Mouse (Mus musculus): ENCODE results near the gene Ndufv2. TPM values are rescaled to one million over a fixed set of nuclear protein-coding genes. Genes with fewer than 3 reads are reported as not detected.
"Not testable (repeated sequence)": the region's sequence is repeated elsewhere in the genome, so short reads cannot be mapped to it uniquely, and the experiment has no call there.

The Ndufv2 gene
- polyA plus RNA-seq, 1 experiment from 2014 or later: 357 TPM

DNA sequence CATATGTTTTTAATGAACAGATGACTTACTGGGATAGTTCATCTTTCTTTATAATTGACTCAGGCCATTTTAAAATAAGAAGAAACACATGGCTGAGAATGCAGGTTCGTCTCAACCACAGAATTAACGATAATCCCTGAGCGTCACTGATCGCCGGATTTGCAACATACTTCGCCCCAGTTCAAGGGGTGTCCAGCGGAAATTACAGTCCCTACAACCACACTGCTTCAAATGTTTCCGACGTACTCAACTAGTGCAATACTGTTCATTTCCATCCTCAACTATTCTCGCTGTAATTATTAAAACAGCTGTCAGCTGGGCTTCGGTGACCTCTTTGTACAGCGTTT is 25.6 kb downstream of the Ndufv2 start:
- WGBS: 3% methylated on average over 12 of the region's 12 CpGs
- H3K9ac ChIP-seq (ENCODE audit: low read depth, low read length): peak overlapping the region; percentile 88
- peak overlapping the region; percentile 95 for H3K27ac ChIP-seq (ENCODE audit: low read length)
- peaks cover 25% of the 10 kb centered on the region for H3K4me1 ChIP-seq (ENCODE audit: control insufficient read depth, insufficient read depth, low read length)
- no peak for ATAC-seq
- H3K27me3 ChIP-seq (ENCODE audit: control insufficient read depth, insufficient read depth, low read depth, low read length): no peaks in the 10 kb centered on the region
- peak overlapping the region; percentile 91 for H3K4me3 ChIP-seq (ENCODE audit: low read depth, low read length)
- peaks cover 10% of the 10 kb centered on the region for H3K36me3 ChIP-seq (ENCODE audit: control insufficient read depth, insufficient read depth, low read length)
- H3K4me2 ChIP-seq (ENCODE audit: low read length): peak overlapping the region; percentile 65
- H3K9me3 ChIP-seq (replicated peaks; ENCODE audit: control insufficient read depth, low read length, poor library complexity, severe bottlenecking): no peaks in the 10 kb centered on the region

DNA sequence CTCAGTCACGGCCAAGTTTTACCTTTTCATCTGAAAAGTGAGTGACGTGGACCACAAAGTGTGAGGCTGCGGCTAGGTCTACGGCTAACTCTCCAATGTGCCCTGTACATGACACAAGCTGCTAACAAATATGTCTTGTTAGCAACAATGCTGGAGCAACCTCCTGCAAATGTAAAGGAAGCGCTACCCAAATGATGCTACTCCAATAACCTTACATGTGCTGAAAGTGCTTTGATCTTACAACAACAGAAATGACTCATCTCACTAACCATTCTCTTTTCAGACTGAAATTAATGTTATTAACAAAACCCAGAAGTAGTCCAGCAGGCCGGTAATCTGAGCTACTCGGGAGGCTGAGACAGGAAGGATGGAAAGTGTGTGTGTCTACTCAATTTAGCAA is 27.4 kb downstream of the Ndufv2 start:
- no peak overlapping the region for H3K4me2 ChIP-seq (ENCODE audit: low read length)
- no peak overlapping the region for H3K27ac ChIP-seq (ENCODE audit: low read length)
- H3K9me3 ChIP-seq (replicated peaks; ENCODE audit: control insufficient read depth, low read length, poor library complexity, severe bottlenecking): no peaks in the 10 kb centered on the region
- 88% methylated on average over 7 of the region's 7 CpGs for WGBS
- H3K9ac ChIP-seq (ENCODE audit: low read depth, low read length): no peak overlapping the region
- H3K36me3 ChIP-seq (ENCODE audit: control insufficient read depth, insufficient read depth, low read length): no peaks in the 10 kb centered on the region
- ATAC-seq: no peak
- H3K4me3 ChIP-seq (ENCODE audit: low read depth, low read length): no peak overlapping the region
- peaks cover 25% of the 10 kb centered on the region for H3K4me1 ChIP-seq (ENCODE audit: control insufficient read depth, insufficient read depth, low read length)
- no peaks in the 10 kb centered on the region for H3K27me3 ChIP-seq (ENCODE audit: control insufficient read depth, insufficient read depth, low read depth, low read length)

DNA sequence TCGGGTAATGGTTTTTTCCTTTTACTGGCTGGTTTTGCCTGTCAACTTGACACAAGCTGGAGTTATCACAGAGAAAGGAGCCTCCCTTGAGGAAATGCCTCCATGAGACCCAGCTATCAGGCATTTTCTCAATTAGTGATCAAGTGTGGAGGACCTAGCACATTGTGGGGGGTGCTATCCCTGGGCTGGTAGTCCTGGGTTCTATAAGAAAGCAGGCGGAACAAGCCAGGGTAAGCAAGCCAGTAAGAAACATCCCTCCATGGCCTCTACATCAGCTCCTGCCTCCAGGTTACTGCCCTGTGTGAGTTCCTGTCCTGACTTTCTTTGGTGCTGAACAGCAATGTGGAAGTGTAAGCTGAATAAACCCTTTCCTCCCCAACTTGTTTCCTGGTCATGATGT is 32.3 kb downstream of the Ndufv2 start:
- not testable (repeated sequence) for H3K4me1 ChIP-seq (ENCODE audit: control insufficient read depth, insufficient read depth, low read length); H3K9ac ChIP-seq (ENCODE audit: low read depth, low read length); H3K4me2 ChIP-seq (ENCODE audit: low read length); ATAC-seq; H3K27ac ChIP-seq (ENCODE audit: low read length); H3K9me3 ChIP-seq (replicated peaks; ENCODE audit: control insufficient read depth, low read length, poor library complexity, severe bottlenecking); H3K27me3 ChIP-seq (ENCODE audit: control insufficient read depth, insufficient read depth, low read depth, low read length); H3K4me3 ChIP-seq (ENCODE audit: low read depth, low read length); H3K36me3 ChIP-seq (ENCODE audit: control insufficient read depth, insufficient read depth, low read length)
- 97% methylated on average over 2 of the region's 2 CpGs for WGBS

DNA sequence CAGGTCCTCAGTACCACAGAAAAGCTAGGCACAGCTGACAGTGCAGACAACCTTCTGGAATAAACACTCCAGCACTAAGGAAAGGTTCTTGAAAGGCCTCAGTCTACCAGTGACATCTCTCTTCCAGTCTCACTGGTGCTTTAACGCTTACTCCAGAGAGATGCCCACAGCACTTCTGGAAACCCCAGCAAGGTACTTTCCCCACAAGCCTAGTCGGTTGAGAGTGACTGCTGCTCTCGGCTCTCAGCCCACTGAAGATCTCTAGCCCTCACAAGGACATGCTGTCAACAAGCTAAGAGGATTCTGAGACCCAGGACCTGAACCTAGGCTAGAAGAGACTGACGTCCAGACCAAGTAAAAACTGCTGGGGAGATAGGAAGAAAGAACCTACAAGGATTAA is 36.2 kb downstream of the Ndufv2 start:
- H3K4me1 ChIP-seq (ENCODE audit: control insufficient read depth, insufficient read depth, low read length): no peaks in the 10 kb centered on the region
- H3K9ac ChIP-seq (ENCODE audit: low read depth, low read length): no peak overlapping the region
- 87% methylated on average over 4 of the region's 4 CpGs for WGBS
- H3K4me2 ChIP-seq (ENCODE audit: low read length): no peak overlapping the region
- H3K4me3 ChIP-seq (ENCODE audit: low read depth, low read length): no peak overlapping the region
- H3K27me3 ChIP-seq (ENCODE audit: control insufficient read depth, insufficient read depth, low read depth, low read length): no peaks in the 10 kb centered on the region
- no peaks in the 10 kb centered on the region for H3K9me3 ChIP-seq (replicated peaks; ENCODE audit: control insufficient read depth, low read length, poor library complexity, severe bottlenecking)
- no peak for ATAC-seq
- no peaks in the 10 kb centered on the region for H3K36me3 ChIP-seq (ENCODE audit: control insufficient read depth, insufficient read depth, low read length)
- H3K27ac ChIP-seq (ENCODE audit: low read length): no peak overlapping the region

DNA sequence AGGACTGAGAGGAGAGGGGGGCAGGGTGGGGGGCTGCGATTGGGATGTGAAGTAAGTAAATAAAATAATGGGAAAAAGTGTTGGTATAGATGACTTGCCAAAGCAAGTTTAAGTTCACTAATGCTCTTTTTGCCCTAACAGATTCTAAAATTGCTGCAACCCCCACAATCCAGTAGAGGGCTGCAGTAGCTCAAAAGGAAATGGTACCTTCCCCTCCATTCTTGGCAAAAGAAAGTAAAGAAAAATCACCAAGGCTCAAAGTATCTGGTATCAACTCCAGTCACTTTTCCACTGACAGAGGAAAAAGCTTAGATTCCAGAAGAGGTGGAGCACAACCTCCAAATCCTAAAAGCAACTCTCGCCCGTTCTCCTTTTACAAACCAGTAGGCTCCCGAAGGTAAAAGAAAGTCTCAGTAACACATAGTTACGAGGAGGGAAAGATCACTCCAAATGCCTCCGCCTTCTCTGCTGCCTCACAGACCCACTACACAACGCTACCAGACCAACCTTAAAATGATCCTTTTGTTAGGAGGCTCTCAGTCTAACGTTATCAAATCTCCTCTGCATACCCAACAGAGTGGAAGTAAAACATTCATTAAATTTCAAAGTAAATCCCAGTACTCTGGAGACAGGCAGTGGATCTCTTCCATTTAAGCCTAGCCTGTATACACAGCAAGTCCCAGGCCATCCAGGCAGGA is 40.0 kb downstream of the Ndufv2 start:
- 58% methylated on average over 8 of the region's 8 CpGs for WGBS
- no peak overlapping the region for H3K4me3 ChIP-seq (ENCODE audit: low read depth, low read length)
- H3K27ac ChIP-seq (ENCODE audit: low read length): no peak overlapping the region
- no peak overlapping the region for H3K4me2 ChIP-seq (ENCODE audit: low read length)
- H3K9ac ChIP-seq (ENCODE audit: low read depth, low read length): no peak overlapping the region
- H3K36me3 ChIP-seq (ENCODE audit: control insufficient read depth, insufficient read depth, low read length): no peaks in the 10 kb centered on the region
- H3K4me1 ChIP-seq (ENCODE audit: control insufficient read depth, insufficient read depth, low read length): no peaks in the 10 kb centered on the region
- ATAC-seq: no peak
- H3K9me3 ChIP-seq (replicated peaks; ENCODE audit: control insufficient read depth, low read length, poor library complexity, severe bottlenecking): no peaks in the 10 kb centered on the region
- no peaks in the 10 kb centered on the region for H3K27me3 ChIP-seq (ENCODE audit: control insufficient read depth, insufficient read depth, low read depth, low read length)

DNA sequence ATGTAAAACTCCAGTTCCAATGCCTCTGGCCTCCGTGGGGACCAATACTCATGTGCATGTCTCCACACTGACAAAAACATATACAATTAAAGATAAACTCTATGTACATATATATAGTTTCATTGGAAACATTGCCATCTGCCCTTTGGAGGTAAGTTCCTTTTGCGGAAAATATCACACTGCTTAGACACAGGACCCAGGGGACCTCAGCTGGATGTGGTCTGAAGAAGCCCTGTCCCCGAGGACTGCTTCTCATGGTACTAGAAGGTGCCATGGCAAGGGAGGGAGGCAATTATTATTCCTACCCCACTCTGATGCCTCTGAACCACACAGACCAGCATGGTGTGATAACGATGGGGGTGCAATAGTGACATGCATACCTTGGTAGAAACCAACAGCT is 43.2 kb downstream of the Ndufv2 start:
- H3K27ac ChIP-seq (ENCODE audit: low read length): no peak overlapping the region
- ATAC-seq: no peak
- 88% methylated on average over 4 of the region's 4 CpGs for WGBS
- H3K9ac ChIP-seq (ENCODE audit: low read depth, low read length): no peak overlapping the region
- no peaks in the 10 kb centered on the region for H3K36me3 ChIP-seq (ENCODE audit: control insufficient read depth, insufficient read depth, low read length)
- no peak overlapping the region for H3K4me2 ChIP-seq (ENCODE audit: low read length)
- no peaks in the 10 kb centered on the region for H3K4me1 ChIP-seq (ENCODE audit: control insufficient read depth, insufficient read depth, low read length)
- H3K4me3 ChIP-seq (ENCODE audit: low read depth, low read length): no peak overlapping the region
- H3K9me3 ChIP-seq (replicated peaks; ENCODE audit: control insufficient read depth, low read length, poor library complexity, severe bottlenecking): no peaks in the 10 kb centered on the region
- H3K27me3 ChIP-seq (ENCODE audit: control insufficient read depth, insufficient read depth, low read depth, low read length): no peaks in the 10 kb centered on the region

DNA sequence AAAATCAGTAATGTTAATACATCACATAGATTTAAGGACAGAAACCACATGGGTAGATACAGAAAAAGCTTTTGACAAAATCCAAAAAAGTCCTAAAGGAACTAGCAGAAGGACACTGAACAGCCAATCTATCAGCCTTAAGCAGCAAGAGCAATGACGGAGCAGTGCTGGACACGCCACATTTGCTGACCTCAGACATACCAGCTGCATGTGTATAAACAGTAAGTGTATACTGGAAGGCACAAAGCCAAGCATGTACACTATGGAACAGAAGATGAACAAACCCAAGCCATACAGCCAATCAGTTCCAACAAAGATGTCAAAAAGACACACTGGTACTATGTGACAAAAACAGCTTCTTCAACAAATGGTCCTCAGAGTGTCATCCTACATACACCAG is 44.2 kb downstream of the Ndufv2 start:
- no peak overlapping the region for H3K27ac ChIP-seq (ENCODE audit: low read length)
- H3K9ac ChIP-seq (ENCODE audit: low read depth, low read length): no peak overlapping the region
- H3K27me3 ChIP-seq (ENCODE audit: control insufficient read depth, insufficient read depth, low read depth, low read length): no peaks in the 10 kb centered on the region
- 86% methylated on average over 2 of the region's 2 CpGs for WGBS
- no peaks in the 10 kb centered on the region for H3K4me1 ChIP-seq (ENCODE audit: control insufficient read depth, insufficient read depth, low read length)
- no peaks in the 10 kb centered on the region for H3K9me3 ChIP-seq (replicated peaks; ENCODE audit: control insufficient read depth, low read length, poor library complexity, severe bottlenecking)
- H3K4me2 ChIP-seq (ENCODE audit: low read length): no peak overlapping the region
- no peak for ATAC-seq
- no peaks in the 10 kb centered on the region for H3K36me3 ChIP-seq (ENCODE audit: control insufficient read depth, insufficient read depth, low read length)
- no peak overlapping the region for H3K4me3 ChIP-seq (ENCODE audit: low read depth, low read length)

DNA sequence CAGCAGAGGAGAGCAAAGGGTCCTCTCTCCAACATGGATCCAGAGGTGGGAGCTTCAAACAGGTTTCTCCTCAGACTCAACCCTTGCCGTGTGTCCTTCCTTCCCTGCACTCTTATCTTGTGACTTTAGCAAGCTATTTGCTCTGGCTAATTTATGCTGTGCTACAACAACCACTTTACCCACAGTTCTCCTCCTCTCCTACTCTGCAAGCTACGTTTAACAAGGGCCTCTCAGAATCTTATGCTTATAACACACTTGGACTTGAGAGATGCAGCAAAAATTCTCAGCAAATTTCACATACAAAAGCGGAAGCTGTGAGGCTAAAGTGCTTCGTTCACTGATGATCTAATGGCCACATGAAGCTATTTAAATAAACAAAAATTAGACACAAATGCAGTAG is 48.0 kb downstream of the Ndufv2 start:
- ATAC-seq: no peak
- H3K27ac ChIP-seq (ENCODE audit: low read length): no peak overlapping the region
- 79% methylated on average over 4 of the region's 4 CpGs for WGBS
- H3K9ac ChIP-seq (ENCODE audit: low read depth, low read length): no peak overlapping the region
- no peak overlapping the region for H3K4me3 ChIP-seq (ENCODE audit: low read depth, low read length)
- H3K27me3 ChIP-seq (ENCODE audit: control insufficient read depth, insufficient read depth, low read depth, low read length): no peaks in the 10 kb centered on the region
- no peaks in the 10 kb centered on the region for H3K9me3 ChIP-seq (replicated peaks; ENCODE audit: control insufficient read depth, low read length, poor library complexity, severe bottlenecking)
- H3K4me2 ChIP-seq (ENCODE audit: low read length): no peak overlapping the region
- peaks cover 6% of the 10 kb centered on the region; the same call in 1 of the 2 replicates for H3K36me3 ChIP-seq (ENCODE audit: control insufficient read depth, insufficient read depth, low read length)
- H3K4me1 ChIP-seq (ENCODE audit: control insufficient read depth, insufficient read depth, low read length): no peaks in the 10 kb centered on the region

DNA sequence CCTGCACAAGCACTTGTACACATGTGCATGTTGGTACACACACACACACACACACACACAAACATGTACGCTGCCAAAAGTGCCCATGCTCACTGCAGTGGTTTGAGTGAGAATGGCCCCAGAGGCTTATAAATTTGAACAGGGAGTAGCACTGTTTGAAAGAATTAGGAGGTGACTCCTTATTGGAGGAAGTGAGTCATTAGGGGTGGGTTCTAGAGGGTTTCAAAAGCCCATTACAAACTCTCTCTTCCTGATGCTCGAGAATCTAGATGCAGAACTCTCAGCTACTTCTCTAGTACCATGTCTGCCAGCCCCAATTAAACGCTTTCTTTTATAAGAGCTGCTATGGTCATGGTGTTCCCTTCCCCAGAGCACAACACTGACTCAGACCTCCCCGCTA is 52.6 kb downstream of the Ndufv2 start:
- Histone ChIP-seq H3K36me3 (ENCODE audit: control insufficient read depth, insufficient read depth, low read length) (peaks cover 13% of the 10 kb centered on the region; the same call in 1 of the 2 replicates), H3K27me3 (ENCODE audit: control insufficient read depth, insufficient read depth, low read depth, low read length) (no peaks in the 10 kb centered on the region), H3K9ac (ENCODE audit: low read depth, low read length) (no peak overlapping the region), H3K4me1 (ENCODE audit: control insufficient read depth, insufficient read depth, low read length) (no peaks in the 10 kb centered on the region), H3K4me3 (ENCODE audit: low read depth, low read length) (no peak overlapping the region), H3K9me3 (replicated peaks; ENCODE audit: control insufficient read depth, low read length, poor library complexity, severe bottlenecking) (no peaks in the 10 kb centered on the region), H3K27ac (ENCODE audit: low read length) (no peak overlapping the region), H3K4me2 (ENCODE audit: low read length) (no peak overlapping the region)
- 82% methylated on average over 4 of the region's 4 CpGs for WGBS
- ATAC-seq: no peak

Data from midbrain, embryonic 16.5 days (tissue).